Mouse (Mus musculus): Measurements from ENCODE around the gene Fam172a. TPM values are rescaled to one million over a fixed set of nuclear protein-coding genes. Genes with fewer than 3 reads are reported as not detected.

Gene Fam172a
- total RNA-seq, 1 experiment from 2014 or later = 33.2 TPM

DNA sequence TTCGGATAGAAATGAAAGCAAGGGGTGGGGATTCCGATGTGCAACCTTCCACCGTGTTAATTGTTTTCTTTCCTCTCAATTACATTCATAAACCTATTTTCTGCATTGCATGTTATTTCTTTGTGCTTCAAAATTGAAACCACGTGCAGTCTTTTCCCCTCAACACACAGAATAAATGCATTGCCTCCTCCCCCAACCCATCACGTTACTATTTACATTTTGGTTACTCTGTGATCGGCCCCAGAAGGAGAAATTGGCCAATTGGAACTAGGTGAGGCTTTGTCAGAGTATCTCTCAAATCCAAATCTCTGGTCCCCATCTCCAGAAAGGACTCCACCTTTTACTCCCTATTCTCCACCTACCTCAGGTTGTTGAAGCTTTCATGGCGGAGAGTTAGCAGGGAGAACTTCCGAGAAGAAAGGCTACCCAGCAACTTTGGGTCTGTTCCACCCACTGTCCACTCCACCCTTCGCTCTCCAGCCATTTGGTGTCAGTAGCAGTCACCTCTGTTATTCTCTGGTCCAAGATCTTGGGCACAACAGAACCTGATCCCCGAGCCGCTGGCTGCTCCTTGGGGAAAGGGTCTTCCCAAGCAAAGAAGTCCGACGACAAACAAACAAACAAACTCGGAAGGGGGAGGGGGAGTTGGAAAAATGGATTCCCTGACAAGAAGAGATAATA lies 483.1 kb downstream of the Fam172a start:
- ATAC-seq (replicated peaks in 1 of 2; ENCODE audit: insufficient read depth in 1 of 2, low FRiP score in 2 of 2, low TSS enrichment in 1 of 2, low read depth in 1 of 2, poor library complexity in 2 of 2, severe bottlenecking in 2 of 2) = no peak

- peak; percentile 38 to 56; a peak in 3 of 4 replicates for ATAC-seq (replicated peaks in 1 of 2; ENCODE audit: insufficient read depth in 1 of 2, low FRiP score in 2 of 2, low TSS enrichment in 1 of 2, low read depth in 1 of 2, poor library complexity in 2 of 2, severe bottlenecking in 2 of 2)
Measured at GRCm38 (mm10) chr13:78186340-78186946, 484.6 kb downstream of the Fam172a start.

- ATAC-seq (replicated peaks in 1 of 2; ENCODE audit: insufficient read depth in 1 of 2, low FRiP score in 2 of 2, low TSS enrichment in 1 of 2, low read depth in 1 of 2, poor library complexity in 2 of 2, severe bottlenecking in 2 of 2) = no peak
Measured at GRCm38 (mm10) chr13:78187833-78188232, 486.0 kb downstream of the Fam172a start.

GRCm38 (mm10) chr13:78189586-78189985 lies 487.8 kb downstream of the Fam172a start:
- ATAC-seq (replicated peaks in 1 of 2; ENCODE audit: insufficient read depth in 1 of 2, low FRiP score in 2 of 2, low TSS enrichment in 1 of 2, low read depth in 1 of 2, poor library complexity in 2 of 2, severe bottlenecking in 2 of 2) = no peak

- ATAC-seq (replicated peaks in 1 of 2; ENCODE audit: insufficient read depth in 1 of 2, low FRiP score in 2 of 2, low TSS enrichment in 1 of 2, low read depth in 1 of 2, poor library complexity in 2 of 2, severe bottlenecking in 2 of 2) = no peak
Measured at GRCm38 (mm10) chr13:78193211-78193610, 491.4 kb downstream of the Fam172a start.

- ATAC-seq (replicated peaks in 1 of 2; ENCODE audit: insufficient read depth in 1 of 2, low FRiP score in 2 of 2, low TSS enrichment in 1 of 2, low read depth in 1 of 2, poor library complexity in 2 of 2, severe bottlenecking in 2 of 2) = no peak
Measured at GRCm38 (mm10) chr13:78194135-78194849, 492.5 kb downstream of the Fam172a start.

GRCm38 (mm10) chr13:78194850-78195600 lies 493.2 kb downstream of the Fam172a start:
- ATAC-seq (replicated peaks in 1 of 2; ENCODE audit: insufficient read depth in 1 of 2, low FRiP score in 2 of 2, low TSS enrichment in 1 of 2, low read depth in 1 of 2, poor library complexity in 2 of 2, severe bottlenecking in 2 of 2) = peak in 1 of 2 experiments; percentile 8; a peak in 1 of 4 replicates

GRCm38 (mm10) chr13:78195601-78196115 lies 493.8 kb downstream of the Fam172a start:
- ATAC-seq (replicated peaks in 1 of 2; ENCODE audit: insufficient read depth in 1 of 2, low FRiP score in 2 of 2, low TSS enrichment in 1 of 2, low read depth in 1 of 2, poor library complexity in 2 of 2, severe bottlenecking in 2 of 2) = no peak

GRCm38 (mm10) chr13:78196236-78196796 lies 494.5 kb downstream of the Fam172a start:
- ATAC-seq (replicated peaks in 1 of 2; ENCODE audit: insufficient read depth in 1 of 2, low FRiP score in 2 of 2, low TSS enrichment in 1 of 2, low read depth in 1 of 2, poor library complexity in 2 of 2, severe bottlenecking in 2 of 2) = no peak

- ATAC-seq (replicated peaks in 1 of 2; ENCODE audit: insufficient read depth in 1 of 2, low FRiP score in 2 of 2, low TSS enrichment in 1 of 2, low read depth in 1 of 2, poor library complexity in 2 of 2, severe bottlenecking in 2 of 2) = no peak
Measured at GRCm38 (mm10) chr13:78197286-78197818, 495.5 kb downstream of the Fam172a start.

- no peak for ATAC-seq (replicated peaks in 1 of 2; ENCODE audit: insufficient read depth in 1 of 2, low FRiP score in 2 of 2, low TSS enrichment in 1 of 2, low read depth in 1 of 2, poor library complexity in 2 of 2, severe bottlenecking in 2 of 2)
Measured at GRCm38 (mm10) chr13:78197819-78198390, 496.1 kb downstream of the Fam172a start.

DNA sequence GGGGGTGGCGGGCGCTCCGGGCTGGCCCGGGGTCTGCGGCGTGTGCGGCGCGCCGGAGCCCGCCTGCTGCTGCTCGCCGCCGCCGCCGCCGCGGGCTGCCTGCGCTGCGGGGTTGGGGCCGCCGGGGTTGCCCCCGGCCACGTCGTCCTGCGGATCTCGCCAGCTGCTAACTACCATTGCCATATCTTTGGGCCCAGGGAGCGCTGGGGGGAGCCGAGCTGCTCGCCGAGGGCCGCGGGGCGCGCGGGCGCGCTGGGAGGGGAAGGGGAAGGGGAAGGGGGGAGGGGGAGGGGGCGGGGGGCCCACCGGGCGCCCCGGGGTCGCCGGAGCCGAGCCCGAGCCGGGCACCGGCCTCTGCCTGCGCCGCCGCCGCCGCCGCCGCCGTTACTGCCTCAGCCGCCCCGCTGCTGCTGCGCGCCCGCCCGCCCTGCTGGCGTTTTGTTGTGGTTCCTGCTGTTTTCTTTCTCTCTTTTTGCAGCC lies 496.6 kb downstream of the Fam172a start:
- ATAC-seq (replicated peaks in 1 of 2; ENCODE audit: insufficient read depth in 1 of 2, low FRiP score in 2 of 2, low TSS enrichment in 1 of 2, low read depth in 1 of 2, poor library complexity in 2 of 2, severe bottlenecking in 2 of 2) = no peak

DNA sequence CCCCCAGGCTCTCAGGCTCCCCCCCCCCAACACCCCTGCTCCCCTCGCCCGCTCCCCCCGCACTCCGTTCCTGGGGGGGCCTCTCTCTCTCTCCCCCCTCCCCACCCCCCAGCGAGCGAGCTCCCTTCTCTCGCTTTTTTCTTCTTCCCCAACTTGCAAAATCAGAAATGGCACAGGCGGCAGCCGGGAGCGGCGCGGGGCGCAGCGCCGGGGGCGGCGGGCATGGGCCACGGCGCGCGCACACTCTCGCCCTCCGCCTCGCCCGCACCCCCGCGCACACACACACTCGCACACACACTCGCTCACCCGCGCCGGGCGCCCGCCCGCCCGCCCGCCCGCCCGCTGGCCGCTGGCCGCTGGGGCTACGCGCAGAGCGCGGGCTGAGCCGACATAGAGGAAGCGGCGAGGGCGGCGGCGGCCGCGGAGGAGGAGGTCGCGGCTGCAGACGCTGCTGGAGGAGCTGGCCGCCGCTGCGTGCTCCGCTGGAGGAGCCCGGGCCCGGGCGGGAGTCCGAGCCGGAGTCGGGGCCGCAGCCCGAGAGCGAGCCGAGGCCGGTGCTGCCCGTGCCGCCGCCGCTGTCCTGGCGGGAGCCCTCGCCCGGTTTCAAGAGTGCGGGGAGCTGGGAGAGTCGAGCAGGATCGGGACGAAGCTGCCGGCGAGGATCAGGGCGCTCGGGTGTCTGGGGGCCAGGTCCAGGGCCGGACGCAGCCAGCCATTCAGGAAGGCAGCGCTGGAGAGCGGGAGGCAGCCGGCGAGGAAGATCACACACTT lies 497.2 kb downstream of the Fam172a start:
- no peak for ATAC-seq (replicated peaks in 1 of 2; ENCODE audit: insufficient read depth in 1 of 2, low FRiP score in 2 of 2, low TSS enrichment in 1 of 2, low read depth in 1 of 2, poor library complexity in 2 of 2, severe bottlenecking in 2 of 2)

GRCm38 (mm10) chr13:78199642-78200160 lies 497.9 kb downstream of the Fam172a start, which contains the start of gene Nr2f1:
Gene Nr2f1, minus strand, starts transcription at chr13:78199757.
- ATAC-seq (replicated peaks in 1 of 2; ENCODE audit: insufficient read depth in 1 of 2, low FRiP score in 2 of 2, low TSS enrichment in 1 of 2, low read depth in 1 of 2, poor library complexity in 2 of 2, severe bottlenecking in 2 of 2) = no peak

- ATAC-seq (replicated peaks in 1 of 2; ENCODE audit: insufficient read depth in 1 of 2, low FRiP score in 2 of 2, low TSS enrichment in 1 of 2, low read depth in 1 of 2, poor library complexity in 2 of 2, severe bottlenecking in 2 of 2) = no peak
Measured at GRCm38 (mm10) chr13:78200407-78200806, 498.6 kb downstream of the Fam172a start.

Data from hematopoietic stem cell, adult 5-6 weeks (primary cell).